12 mouse cellular contexts compared by ENCODE assay signal in the genomic region with DNA sequence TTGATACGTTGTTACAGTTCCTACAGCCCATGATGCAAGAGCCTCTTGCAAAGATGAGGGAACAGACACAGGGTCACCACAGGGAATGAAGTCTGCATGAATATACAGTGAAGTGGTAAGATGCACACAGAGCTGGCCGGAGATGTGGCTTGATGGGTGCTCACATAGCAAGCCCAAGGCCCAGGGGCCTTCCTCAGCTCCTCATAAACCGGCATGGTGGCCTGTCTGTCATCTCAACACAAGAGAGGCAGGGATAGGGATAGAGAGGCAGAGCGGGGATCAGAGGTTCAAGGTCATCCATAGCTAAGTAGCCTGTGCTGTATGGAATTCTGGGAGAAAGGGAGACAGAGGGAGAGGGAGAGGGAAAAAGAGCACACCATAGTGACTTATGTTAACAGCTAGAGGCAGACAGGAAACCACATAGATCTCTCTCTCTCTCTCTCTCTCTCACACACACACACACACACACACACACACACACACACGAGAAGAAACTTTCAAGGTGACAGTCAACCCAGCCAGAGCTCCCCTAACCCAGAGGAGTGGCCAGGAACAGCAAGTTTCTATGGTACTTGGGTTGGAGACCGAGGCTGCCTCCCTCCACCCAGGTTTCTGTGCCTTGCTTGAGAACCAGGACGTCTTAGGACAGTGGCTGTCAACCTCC.
DNase-seq lines count a peak whose midpoint lies in the region; ATAC-seq and TF ChIP-seq lines count a peak whose summit lies in the region.
"Had no signal": no experiment of that assay in that cellular context is flagged by ENCODE, and none has a peak within 500 bp of the region (broad histone marks: within the 10 kb centered on the region; RNA-seq: fewer than 3 reads in every experiment).

No protein-coding gene starts in this region.

- H3K4me2 ChIP-seq in heart, embryonic 11.5 days: no peak overlapping the region
- H3K4me2 ChIP-seq: kidney, embryonic 15.5 days; neural tube, embryonic 13.5 days had no signal

- no peak for TF ChIP-seq CTCF in thymus, adult 2 months (IDR thresholded peaks at IDR 0.05; ENCODE audit: borderline replicate concordance, control insufficient read depth, extremely low read depth, insufficient read depth, low read length, poor library complexity)

- H3K36me3 ChIP-seq in heart, embryonic 11.5 days (ENCODE audit: control insufficient read depth, insufficient read depth, low read length): no peaks in the 10 kb centered on the region
- H3K36me3 ChIP-seq in thymus, adult 2 months (ENCODE audit: control insufficient read depth, insufficient read depth, low read length): no peaks in the 10 kb centered on the region
- H3K36me3 ChIP-seq: kidney, embryonic 15.5 days; neural tube, embryonic 13.5 days had no signal

- TF ChIP-seq POLR2A in thymus, adult 2 months (IDR thresholded peaks at IDR 0.05; ENCODE audit: control insufficient read depth, extremely low read depth, insufficient read depth, low read length, poor library complexity): no peak

- peaks cover 21% of the 10 kb centered on the region for H3K4me1 ChIP-seq in heart, embryonic 11.5 days (ENCODE audit: control insufficient read depth, insufficient read depth, low read length)
- H3K4me1 ChIP-seq in thymus, adult 2 months (replicated peaks; ENCODE audit: control insufficient read depth, insufficient read depth, low read length): peaks cover 34% of the 10 kb centered on the region

- H3K4me3 ChIP-seq in heart, embryonic 11.5 days (ENCODE audit: low read depth, low read length): no peak overlapping the region
- no peak overlapping the region for H3K4me3 ChIP-seq in thymus, adult 2 months (ENCODE audit: control insufficient read depth, insufficient read depth, low read length)
- H3K4me3 ChIP-seq: kidney, embryonic 15.5 days; neural tube, embryonic 13.5 days had no signal

- H3K9ac ChIP-seq in heart, embryonic 11.5 days (ENCODE audit: low read depth, low read length): peak overlapping the region; percentile 22; the same call in 1 of the 2 replicates
- H3K9ac ChIP-seq: kidney, embryonic 15.5 days; neural tube, embryonic 13.5 days had no signal

- no peak overlapping the region for H3K27ac ChIP-seq in heart, embryonic 11.5 days (ENCODE audit: low read depth, low read length)
- H3K27ac ChIP-seq in thymus, adult 2 months (ENCODE audit: control insufficient read depth, insufficient read depth, low read length): no peak overlapping the region
- H3K27ac ChIP-seq: hindbrain, postnatal 0 days; kidney, embryonic 15.5 days; macrophage; neural tube, embryonic 13.5 days had no signal

- DNase-seq in heart, adult 9 months (ENCODE audit: low spot score in 2 of 2): no peak
- peak; percentile 52 for DNase-seq in thymus, postnatal 0 days (ENCODE audit: low spot score)
- no peak for DNase-seq in thymus, adult 2 months
- DNase-seq in lung, adult 18-20 months: no peak
- DNase-seq in spleen, postnatal 10 days (ENCODE audit: low spot score in 2 of 2): no peak
- DNase-seq: right cerebral cortex, postnatal 4 days had no signal

- no peak for ATAC-seq in heart, embryonic 11.5 days (replicated peaks; ENCODE audit: insufficient number of reproducible peaks, low FRiP score, low TSS enrichment)
- peak; percentile 22; the same call in 1 of the 2 replicates for ATAC-seq in common myeloid progenitor, adult 5-6 weeks (replicated peaks; ENCODE audit: low read depth, poor library complexity, severe bottlenecking)
- ATAC-seq: hindbrain, postnatal 0 days had no signal

- H3K9me3 ChIP-seq in heart, embryonic 11.5 days (replicated peaks; ENCODE audit: control insufficient read depth, low read length): no peaks in the 10 kb centered on the region
- H3K9me3 ChIP-seq: kidney, embryonic 15.5 days; neural tube, embryonic 13.5 days had no signal

- 67% methylated on average over 7 of the region's 7 CpGs for WGBS in heart, embryonic 11.5 days (ENCODE audit: insufficient replicate concordance)
- WGBS in thymus, adult 2 months: 42% methylated on average over 7 of the region's 7 CpGs

- no peaks in the 10 kb centered on the region; the same call in 1 of the 2 replicates for H3K27me3 ChIP-seq in heart, embryonic 11.5 days (ENCODE audit: control insufficient read depth, insufficient read depth, low read length)
- no peaks in the 10 kb centered on the region for H3K27me3 ChIP-seq in thymus, adult 2 months (ENCODE audit: control insufficient read depth, insufficient read depth, low read length)
- H3K27me3 ChIP-seq: neural tube, embryonic 13.5 days had no signal
